Mouse (Mus musculus): ENCODE measurements at regions not wholly inside any gene's neighbourhood (a gene's known extent, or its start where the extent isn't known, plus 50 kb on each side); places are given as distances from the start of the nearest gene placed in this dataset.

DNA sequence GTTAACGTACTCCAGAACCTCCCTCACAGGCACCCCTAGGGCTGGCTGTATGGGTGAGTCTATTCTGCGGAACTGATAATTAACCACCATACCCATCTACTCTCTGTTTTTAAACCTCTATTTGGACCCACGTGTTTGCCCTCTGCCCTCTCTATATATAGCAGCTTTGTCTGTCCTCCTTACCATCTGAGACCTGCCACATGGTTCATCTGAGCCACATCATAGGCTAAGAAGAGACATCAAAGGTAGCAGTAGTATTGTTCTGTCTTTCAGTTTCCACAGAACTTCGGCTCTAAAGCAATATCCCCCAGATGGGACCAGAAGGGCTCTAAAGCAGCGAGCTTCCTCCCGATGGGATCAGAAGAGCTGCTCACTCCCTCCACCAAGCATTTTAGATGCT is 281.7 kb upstream of the Xylt1 start:
- no peak for DNase-seq (ENCODE audit: low spot score)

DNA sequence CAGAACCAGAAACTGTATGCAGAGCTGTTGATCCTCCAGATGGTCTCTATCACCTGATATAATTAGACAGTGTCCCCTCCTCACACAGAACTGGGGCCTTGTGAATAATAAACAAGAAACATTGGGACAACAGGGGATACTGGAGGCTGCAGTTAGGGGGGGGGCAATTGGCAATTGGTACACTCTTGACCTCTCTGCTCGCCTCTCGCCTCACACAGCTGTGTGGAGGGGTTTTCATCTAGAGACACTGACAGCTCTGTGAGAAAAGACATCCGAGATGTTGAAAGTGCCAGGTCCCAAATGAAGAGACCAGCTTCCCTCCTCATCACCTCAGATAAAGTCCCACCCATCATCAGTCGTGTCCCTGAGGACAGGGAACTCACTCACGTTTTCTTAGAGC is 277.7 kb upstream of the Xylt1 start:
- no peak for DNase-seq (ENCODE audit: low spot score)

DNA sequence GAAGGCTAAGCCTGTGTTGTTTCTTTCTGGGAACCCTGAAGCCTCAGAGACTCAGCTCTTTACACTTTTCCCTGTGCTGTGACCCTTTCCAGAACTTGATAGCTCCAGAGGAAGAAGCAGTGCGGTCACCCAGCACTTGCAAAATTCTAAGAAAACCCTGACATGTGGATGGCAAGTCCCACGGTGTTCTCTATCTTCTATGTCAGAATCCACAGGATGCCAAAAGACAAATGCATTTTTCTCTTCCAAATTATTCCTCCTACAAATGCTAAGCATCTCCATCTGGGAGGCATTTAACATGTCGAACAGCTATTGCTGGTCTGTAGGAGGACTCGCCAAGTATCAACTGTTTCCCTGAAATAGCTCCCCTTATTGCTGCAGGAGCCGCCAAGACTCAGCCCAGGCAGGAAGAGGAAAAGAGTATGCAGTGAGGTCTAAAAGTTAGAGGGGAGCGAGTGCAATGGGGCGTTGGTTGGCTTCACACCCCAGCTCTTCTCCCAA is 274.0 kb upstream of the Xylt1 start:
- no peak for DNase-seq (ENCODE audit: low spot score)

DNA sequence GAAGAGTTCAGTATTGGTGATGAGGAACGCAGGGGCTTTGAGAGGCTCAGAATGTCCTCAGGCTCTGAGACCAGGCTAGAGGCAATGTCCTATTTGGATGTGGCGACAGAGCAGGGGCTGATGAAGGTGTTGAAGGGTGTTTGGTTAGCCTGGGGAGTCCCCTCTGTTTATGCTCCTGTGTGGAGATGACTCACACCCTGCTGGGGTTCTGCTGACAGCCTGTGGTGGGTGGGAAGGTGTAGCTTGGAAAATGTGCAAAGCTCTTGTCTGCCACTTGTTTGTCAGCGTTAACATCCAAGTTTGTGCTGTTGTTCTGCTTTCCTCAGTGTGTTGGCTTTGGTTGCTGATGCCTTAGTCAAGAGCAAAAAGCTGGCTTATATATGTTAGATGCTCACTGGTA is 272.4 kb upstream of the Xylt1 start:
- no peak for DNase-seq (ENCODE audit: low spot score)

DNA sequence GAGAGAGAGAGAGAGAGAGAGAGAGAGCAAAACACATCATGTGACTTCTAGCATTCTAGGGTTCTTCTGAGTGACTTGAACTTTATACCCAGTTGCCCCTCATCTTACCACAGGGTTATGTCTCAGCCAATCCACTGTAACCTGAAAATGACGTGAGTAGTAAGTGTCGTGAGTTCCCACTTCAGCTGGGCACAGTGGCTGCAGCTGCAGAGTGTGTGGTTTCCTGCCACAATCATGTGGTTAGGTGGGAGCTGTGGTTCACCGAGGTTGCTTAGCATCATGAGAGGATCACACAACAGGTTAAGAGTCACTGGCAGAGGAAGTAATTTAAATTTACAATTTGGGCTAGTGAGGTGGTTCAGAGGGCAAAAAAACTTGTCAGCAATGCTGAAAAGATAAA is 253.1 kb upstream of the Xylt1 start:
- DNase-seq (ENCODE audit: low spot score) = peak; percentile 24

DNA sequence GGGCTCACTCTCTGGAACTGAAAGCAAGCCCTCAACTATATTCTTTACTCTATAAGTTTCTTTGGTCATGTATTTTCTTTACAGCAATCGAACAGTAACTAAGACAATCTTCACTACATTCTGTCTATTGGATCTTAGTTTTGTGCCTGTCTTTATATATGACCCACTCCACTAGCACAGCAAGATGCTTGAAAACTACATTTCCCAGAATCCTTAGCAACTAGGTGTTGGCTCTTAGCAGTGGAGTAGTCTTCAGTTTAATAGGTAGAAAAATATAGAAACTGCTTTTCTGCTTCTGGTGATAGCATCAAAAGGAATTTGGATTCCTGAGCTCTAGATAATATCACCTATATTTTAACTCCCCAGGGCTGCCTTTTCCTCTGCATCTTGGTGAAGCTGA is 245.9 kb upstream of the Xylt1 start:
- no peak for DNase-seq (ENCODE audit: low spot score)

DNA sequence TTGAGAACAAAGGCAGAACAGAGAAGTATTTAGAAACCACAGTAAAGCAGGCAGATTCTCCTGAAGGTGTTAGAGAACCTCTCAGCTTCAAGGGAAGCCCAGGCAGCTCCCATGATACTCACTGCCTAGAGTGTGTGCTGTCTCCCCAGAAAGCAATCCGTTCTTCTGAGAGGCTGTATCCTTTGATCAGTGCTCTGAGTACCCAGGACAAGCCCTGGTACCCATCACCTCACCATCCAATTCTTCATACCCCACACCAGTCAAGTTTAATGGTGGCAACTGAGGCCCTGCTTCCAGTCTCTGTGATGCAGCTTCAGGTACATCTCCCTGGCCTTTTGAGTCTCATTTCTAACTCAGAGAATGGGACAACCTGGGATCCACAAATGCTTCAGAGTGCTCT is 242.1 kb upstream of the Xylt1 start:
- DNase-seq (ENCODE audit: low spot score) = no peak

DNA sequence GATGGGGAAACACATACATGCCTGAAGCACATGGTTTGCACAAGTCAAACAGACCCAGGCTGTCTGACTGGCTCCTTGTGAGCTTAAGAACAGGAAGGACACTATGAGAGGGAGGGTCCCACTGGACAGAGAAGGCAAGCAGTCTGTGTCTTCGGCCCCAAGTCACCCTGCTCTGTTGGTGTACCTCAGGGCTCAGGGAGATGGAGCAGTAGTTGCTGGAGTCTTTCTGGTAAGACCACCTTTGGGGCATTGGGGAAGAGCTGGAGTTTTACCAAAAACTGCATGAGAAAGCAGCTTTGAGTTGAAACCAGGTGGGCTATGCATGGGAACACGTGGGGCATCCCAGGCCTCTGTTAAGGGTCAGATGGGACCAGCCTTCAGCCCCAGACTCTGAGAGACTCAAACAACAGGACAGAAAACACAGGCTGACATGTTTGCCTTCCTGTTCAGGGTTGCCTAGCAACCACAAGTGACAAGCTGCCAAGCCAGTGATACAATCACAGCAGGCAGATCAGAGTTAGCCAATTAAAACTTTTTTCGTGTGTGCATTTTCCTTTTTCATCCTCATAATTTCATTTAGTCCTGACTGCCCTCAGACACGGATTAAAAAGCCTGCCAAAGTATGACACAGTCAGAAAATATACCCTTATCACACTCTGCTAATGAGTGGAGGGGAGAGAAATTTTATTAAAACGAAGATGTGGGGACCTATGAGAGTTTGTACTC is 241.4 kb upstream of the Xylt1 start:
- no peak for DNase-seq (ENCODE audit: low spot score)

DNA sequence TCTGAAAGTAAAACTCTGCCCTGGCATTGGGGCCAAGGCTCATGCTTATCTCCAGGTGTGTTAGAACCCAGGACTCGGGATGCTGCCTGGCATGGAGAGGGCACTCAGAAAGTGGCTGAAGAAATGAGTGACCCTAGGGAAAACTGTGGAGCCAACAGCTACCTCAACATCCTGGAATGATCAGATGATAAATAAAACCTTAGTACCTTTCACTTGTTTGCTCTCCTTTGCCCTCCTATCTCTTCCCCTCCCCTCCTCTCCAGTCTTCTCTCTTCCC is 240.9 kb upstream of the Xylt1 start:
- no peak for DNase-seq (ENCODE audit: low spot score)

DNA sequence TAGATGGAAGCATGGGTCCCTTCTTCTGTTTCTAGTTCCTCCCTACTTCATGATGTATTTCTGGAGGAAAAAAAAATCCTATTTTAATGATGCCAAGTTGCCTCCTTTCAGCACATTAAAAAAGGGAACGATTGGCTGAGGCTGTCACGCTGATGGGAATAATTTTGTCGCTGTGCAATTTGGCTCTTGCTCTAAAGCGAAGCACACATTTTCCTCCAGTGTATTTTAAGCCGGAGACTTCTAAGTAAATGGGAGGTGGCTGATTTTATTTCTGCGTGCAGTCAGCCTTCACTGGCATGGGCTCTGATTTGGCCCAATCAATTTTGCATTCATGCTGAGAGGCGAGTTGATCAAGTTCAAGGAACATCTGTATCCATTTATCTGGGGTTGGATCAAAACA is 234.0 kb upstream of the Xylt1 start:
- no peak for DNase-seq (ENCODE audit: low spot score)

DNA sequence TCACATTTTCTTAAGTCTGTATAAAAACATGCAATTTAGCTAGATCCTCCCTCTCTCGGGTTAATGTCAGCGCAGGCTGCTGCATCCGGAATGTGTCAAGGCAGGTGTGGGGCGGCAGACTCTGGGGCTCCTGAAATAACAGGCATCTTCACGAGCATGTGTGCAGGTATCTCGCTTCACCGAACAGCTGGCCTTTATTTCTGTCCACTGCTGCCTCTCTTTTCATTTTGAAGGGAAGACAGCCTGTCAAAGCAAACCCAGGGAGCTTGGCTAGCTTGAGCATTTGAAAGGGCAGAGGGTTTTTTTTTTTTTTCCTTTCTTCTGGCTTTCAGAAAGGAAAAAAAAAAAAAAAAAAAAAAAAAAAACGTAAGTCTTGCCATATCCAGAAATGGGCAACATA is 230.4 kb upstream of the Xylt1 start:
- no peak for DNase-seq (ENCODE audit: low spot score)

DNA sequence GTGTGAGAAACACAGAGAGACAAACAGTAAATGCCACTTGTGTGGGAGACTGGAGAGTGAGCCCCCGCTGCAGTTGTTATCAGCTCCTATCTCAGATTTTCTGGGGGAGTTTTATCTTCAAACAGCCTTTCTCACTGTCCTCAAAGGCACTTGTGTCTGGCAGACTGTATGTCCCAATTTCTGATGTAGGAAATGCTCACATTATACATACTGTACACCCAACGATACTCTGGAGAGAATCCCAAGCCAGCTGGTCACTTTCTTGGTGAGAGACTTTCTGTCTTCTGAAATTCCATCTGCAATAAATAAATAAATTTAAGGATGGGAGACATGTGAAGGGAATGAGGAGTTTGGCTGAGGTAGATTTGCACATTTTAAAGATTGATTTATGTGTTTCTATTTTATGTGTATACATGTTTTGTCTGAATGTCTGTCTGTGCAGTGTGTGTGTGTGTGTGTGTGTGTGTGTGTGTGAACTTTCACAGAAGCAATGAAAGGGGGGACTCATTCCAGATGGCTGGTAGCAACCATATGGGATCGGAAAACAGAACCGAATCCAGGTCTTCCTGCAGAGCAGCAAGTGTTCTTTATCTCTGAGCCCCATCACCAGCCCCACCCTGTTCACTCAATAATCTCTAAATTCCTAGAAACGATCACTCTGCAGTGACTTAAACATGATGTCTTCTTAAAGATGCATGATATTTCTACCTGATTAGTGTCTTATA is 226.8 kb upstream of the Xylt1 start:
- DNase-seq (ENCODE audit: low spot score) = no peak

DNA sequence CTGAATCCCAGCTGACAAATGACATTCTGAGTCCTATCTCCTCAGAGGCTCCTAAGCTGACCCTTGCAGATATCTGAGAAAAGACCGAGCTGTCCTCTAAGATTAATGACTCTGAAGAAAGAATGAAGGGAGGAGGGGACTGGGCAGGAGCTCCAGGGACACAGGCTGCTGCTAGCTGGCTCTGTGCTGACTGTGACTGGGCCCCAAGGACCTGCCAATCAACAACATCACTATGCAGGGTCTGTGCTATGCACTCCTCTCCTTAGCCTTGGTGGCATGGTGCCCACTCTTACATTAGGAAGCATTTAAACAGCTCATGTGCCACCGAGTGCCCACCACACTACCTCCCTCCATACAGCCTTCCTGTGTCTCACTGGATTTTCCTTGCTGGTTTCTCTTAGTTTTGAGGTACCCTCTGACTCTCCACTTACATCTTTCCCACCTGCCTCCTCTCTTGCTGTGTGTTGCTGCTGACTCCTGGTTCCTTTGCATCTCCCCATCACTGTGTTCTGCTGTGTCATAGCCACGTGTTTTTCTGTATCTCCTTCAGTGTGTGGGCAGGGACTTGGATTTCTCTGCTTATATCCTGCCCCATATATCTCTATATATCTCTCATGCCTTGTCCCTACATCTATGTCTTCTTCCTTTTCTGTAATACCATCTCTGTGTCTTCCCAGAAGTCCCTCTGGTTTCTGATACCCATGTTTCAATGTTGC is 219.4 kb upstream of the Xylt1 start:
- DNase-seq (ENCODE audit: low spot score) = no peak

DNA sequence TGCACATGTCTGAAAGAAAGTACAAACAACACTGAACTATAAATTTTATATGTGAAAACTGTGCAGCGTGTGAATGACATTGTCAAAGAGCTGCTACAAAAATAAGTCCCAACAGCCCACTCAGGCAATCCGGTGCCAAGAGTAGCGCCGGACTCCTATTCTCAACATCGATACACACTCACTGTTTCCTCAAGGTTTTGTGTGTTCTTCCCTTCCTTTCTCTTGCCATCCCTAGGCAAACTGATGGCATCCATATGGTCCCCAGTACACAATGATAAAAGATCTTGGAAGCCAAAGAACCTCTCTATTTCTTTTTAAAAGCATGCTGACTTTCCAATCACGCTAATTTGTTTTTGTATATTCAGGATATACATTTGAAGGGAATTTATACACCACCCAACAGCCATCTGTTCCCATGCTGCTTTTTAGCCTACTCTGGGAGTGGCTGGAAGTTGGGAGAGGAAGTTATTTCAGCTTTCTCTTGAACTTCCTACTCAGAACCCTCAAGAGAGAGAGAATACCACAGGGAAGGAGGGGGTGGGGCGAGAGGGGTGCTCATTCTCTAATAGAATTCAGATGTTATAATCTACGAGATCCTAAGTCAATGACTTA is 205.9 kb upstream of the Xylt1 start:
- no peak for DNase-seq (ENCODE audit: low spot score)

DNA sequence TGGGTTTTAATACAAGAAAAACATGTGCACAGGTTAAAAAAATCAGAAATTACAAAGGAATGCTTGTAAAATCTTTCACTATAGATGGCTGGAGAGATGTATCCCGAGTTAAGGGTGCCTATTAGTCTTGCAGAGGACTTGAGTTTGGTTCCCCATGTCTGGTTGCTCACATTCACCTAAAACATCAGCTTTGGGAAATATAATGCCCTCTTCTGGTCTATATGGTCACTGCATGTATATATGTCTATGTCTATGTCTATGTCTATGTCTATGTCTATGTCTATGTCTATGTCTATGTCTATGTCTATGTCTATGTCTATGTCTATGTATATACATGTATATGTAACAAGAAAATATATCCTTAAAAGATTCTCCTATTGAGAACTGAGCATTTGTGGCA is 196.8 kb upstream of the Xylt1 start:
- DNase-seq (ENCODE audit: low spot score) = no peak

DNA sequence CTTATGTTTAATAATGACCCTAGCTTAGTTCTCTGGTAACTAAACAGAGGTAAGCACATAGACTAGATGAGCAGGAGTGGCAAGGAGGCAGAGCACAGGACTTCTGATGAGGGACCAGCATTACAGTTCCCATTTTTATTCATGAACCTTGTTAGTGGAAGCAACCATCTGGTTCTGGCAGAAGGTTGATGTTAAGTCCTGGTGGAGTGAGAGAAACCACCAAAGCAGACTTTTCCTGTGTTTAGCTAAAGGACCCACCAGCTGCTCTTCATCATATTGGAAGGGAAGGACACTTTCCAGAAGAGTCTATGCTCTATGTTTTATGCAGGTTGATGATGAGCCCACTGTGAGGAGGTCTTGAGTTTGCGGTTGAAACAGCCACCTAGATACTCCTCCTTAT is 194.9 kb upstream of the Xylt1 start:
- no peak for DNase-seq (ENCODE audit: low spot score)

DNA sequence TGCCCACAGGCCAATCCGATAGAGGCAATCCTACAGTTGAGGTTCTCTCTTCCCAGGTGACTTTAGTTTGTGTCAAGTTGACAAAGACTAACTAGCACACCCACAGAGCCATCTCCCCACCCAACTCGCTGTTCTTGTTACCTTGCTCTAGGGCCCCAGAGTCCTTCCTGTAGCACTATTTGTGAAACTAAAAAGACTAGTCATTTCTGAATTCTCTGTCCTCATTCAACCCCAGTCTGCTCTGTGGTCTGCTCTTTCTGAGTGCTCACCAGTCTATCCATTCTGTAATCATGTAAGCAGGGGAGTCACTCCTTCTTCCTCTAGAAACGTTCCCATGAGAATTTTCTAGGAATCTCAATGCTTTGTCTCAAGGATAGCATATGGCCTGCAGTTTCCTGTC is 184.2 kb upstream of the Xylt1 start:
- DNase-seq (ENCODE audit: low spot score) = no peak

DNA sequence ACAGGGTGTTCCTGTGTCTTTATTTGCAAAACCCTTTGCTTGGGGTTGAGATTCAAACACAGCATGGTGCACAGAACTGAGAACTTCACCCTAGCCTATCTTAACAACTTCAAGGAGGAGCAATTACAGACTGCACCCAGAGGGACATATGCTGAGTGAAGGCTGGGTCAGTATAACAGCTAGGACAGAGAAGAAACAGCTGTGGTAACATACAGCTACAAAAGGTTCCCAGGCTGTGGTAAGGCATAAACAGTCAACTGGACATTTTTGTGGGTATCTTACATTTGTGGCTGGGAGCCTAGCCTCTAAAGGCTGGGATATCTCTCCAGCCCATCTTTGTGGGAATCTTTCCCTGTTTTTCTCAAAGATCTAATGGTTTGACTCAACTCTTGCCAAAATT is 154.5 kb upstream of the Xylt1 start:
- no peak for DNase-seq (ENCODE audit: low spot score)

DNA sequence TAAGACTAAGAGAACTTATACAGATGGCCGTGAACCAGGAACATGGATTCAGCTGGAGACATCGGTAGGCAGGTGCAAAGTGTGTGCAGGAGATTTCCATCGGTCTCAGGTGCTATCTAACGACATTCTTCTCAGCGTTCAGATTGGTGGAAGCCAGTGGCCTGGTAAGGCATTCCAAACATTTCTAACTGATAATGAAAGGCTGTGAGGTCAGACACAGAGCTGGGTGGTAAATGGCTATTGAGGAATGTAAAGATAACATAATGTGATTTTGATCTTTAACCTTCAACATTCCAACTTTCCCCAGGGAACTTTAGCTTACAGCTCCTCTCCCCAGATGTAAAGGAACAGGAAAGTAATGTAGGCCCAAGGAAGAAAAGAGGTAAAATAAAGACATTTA is 151.2 kb upstream of the Xylt1 start:
- no peak for DNase-seq (ENCODE audit: low spot score)

DNA sequence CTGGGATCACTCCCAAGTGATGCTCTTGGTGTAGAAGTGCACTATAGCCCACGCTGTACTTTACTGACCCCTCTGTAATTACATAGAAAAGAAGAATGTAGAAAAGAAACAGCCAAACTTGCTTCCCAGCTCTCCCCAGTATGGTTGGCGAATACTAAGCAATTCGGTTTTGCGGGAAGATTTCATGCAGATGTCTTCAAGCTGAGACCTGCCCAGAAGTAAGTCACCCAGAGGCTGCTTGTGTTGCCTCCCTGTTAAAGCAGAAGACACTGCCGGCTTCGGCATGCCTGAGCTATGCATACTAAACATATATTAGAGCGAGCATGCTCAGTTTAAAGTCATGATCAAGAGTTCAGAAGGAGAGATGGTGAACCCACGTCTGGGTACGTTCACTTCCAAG is 124.0 kb upstream of the Xylt1 start:
- no peak for DNase-seq (ENCODE audit: low spot score)

DNA sequence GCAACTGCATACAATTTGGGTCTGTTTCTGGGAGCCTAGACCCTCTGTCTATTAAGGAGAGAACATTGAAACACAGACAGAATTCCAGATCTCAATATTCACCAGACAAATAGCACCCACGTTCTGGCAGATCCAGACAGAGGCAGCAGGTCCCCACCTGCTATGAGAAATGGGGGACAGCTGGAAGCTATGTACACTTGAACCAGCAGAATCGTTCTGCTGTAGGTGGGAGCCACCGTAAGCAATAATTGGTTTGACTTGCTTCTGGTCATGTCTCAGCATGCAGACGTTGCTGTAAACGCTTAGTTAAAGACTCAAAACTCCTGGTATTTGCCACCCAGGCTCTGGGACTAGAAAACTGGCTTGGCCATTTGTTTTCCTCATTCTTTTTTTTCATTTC is 122.2 kb upstream of the Xylt1 start:
- DNase-seq (ENCODE audit: low spot score) = no peak

DNA sequence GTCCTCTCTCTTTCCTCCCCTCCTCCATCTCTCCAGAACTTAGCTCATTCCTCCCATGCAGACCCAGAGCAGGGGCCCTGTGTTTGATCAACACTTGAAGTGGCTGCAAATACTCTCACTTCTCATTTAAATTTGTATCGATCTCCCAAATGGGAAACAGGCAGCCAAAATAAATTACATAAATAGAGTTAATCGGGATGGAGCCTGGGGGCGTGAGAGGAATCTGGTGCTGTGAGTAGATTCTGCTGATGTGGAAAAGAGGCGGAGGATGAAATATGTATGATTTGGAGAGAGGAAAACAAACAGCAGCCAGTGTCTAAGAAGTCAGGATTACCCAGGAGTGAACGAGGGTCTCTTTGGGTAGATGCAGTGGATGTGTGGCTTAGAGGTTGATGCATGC is 121.6 kb upstream of the Xylt1 start:
- DNase-seq (ENCODE audit: low spot score) = no peak
